Mouse (Mus musculus) CD4-positive helper T cell, adult 2 months (primary cell): Measurements from ENCODE around the gene Rnf34.

ENCODE experiments used
- DNase-seq: peaks from one replicate; pipeline ENCODE4 v3.0.0-alpha.2; 2012; ENCODE audit warnings: low read depth, missing footprints, low spot score

The Rnf34 gene

DNA sequence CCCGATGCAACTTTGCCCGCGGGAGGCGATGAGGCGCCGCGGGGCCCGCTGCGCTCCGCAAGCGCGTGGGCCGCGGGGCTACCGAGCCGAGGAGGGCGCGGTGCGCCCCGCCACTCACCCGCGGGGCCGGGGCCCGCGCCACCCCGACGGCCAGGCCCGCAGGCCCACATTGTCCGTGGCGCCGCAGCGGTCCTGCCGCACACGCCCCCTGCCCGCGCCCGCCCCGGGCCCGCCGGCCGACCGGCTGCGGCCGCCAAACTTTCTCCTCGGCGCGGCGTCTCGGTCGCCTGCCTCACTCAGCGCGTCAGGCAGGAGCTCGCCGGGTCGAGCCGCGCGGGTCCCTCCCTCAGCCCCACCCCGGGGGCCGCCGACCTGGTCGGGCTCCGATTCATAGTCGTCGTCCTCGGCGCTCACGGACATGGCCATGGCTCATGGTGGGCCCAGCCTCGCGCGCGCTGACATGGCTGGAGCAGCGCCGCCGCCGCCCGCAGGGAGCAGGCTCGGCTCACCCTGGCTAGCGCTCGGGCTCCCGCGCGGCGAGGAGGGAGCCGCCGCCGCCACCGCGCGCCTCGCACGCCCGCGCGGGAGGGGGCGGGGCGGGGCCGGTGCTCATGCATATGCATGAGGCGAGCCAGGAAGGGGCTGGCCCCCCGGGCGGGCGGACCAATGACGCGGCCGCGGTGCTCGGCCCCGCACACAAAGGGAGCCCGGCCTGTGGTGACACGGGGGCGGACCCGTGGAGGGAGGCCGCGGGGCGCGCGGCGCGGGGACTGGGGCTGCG is 50.1 kb downstream of the Rnf34 start:
- DNase-seq = peak; percentile 92

GRCm38 (mm10) chr5:122900558-122901171 is 50.8 kb downstream of the Rnf34 start:
- no peak for DNase-seq

DNA sequence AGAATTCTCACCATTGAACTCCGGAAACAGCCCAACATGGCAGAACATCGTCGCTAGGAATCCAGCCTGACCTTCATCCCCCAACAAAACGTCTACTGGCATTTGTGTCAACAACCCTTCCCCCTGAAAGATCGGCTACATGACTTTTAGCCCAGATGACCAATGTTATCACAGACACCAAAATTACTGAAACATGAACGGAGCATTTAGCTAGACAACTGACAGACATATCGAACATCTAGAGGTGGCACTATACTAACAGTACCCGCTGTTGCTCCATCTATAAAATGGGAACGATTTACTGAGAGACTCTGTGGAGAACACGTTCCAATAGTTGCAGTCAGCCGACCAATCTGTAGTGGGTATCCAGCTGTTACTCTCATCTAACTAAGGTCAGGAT is 51.3 kb downstream of the Rnf34 start:
- DNase-seq = no peak

DNA sequence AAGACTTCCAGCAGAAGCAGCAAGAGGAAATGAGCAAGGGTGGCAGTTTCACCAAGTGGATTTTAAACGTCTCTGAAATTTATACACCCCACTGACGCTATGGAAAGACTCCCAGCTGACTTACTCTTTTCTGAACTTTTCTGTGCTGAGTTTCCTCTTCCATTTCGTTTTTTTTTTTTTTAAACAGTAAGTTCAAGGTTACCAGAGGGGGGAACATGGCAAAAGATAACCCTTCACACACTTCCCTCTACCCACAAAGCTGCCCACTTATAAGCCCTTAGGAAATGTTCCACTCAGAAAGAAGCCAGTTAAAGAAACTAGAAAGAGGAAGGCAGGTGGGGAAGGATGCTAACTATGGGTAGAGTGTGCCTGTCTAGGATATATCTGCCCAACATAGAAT is 51.8 kb downstream of the Rnf34 start:
- peak; percentile 28 for DNase-seq

DNA sequence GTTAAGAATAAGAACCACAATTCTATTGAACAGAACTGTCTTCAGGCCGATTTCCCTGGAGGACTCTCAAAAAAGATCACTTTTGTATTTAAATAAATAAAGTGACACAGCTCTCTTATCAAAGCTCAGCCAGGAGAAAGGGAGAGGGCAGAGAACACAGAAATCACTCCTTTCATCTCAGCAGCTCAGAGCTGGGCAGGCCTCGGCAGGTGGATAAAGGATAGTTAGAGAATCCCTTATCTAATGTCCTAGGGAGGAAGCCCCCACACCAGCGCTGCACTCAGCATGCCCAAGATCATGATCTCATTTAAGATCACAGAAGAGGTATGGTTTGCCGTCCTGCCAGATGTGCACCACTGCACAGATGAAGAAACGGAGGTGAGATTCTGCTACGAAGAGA is 52.4 kb downstream of the Rnf34 start:
- DNase-seq = no peak

DNA sequence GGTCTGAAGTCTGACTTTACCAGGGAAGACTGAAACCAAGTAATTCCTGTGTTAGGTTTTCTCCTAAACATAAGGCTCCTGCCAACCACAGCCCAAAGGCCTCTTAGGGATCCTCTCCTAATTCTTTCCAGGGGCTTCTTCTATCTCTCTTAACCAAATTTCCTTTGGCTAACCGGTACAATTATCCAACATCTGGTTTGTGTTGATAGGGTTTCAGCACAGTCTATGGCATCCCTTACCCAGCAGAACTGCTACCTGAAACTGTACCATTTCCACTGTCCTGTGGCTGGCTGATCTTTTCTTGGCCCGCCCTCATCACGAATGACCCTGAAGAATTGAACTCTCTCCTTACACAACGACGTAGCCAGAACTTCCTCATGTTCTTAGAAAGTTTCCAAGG is 53.3 kb downstream of the Rnf34 start:
- no peak for DNase-seq

GRCm38 (mm10) chr5:122907182-122907581 is 57.3 kb downstream of the Rnf34 start:
- DNase-seq = no peak

- DNase-seq = no peak
These were observed 58.2 kb downstream of the Rnf34 start for GRCm38 (mm10) chr5:122908001-122908400.

DNA sequence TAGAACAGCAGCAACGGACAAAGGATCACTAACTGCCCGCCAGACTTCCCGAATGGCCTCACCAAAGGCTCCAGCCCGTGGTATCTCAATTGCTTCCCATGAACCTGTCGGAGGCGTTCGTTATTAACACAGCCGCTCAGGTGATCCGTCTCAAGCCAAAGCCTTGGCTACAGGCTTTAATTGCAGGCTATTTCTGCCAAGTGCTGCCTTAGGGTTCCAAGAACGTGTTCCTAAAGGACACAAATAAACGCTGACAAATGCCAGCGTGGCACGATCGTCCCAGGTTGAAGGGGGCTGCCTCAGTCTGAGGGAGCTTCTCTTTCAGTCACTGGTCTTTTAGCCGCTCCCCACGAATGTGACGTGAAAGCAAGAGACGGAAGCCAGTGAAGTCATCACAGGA is 59.6 kb downstream of the Rnf34 start:
- DNase-seq = no peak

- DNase-seq = no peak
These were observed 63.0 kb downstream of the Rnf34 start for GRCm38 (mm10) chr5:122912863-122913262.

DNA sequence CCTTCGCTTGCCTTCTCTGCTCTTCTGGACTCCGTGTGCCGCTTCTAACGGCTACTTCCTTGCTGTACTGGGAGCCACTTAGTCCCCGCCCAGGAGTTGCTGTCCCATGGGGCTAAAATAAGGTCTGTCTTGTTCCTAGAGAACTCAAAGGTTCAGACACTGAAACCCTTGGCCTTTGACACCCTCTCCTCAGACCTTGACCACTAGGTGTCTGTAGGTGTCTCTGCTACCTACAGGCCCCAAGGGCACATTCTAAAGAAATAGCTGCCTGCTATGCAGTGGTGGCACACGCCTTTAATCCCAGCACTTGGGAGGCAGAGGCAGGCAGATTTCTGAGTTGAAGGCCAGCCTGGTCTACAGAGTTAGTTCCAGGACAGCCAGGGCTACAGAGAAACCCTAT is 66.3 kb downstream of the Rnf34 start:
- no peak for DNase-seq

DNA sequence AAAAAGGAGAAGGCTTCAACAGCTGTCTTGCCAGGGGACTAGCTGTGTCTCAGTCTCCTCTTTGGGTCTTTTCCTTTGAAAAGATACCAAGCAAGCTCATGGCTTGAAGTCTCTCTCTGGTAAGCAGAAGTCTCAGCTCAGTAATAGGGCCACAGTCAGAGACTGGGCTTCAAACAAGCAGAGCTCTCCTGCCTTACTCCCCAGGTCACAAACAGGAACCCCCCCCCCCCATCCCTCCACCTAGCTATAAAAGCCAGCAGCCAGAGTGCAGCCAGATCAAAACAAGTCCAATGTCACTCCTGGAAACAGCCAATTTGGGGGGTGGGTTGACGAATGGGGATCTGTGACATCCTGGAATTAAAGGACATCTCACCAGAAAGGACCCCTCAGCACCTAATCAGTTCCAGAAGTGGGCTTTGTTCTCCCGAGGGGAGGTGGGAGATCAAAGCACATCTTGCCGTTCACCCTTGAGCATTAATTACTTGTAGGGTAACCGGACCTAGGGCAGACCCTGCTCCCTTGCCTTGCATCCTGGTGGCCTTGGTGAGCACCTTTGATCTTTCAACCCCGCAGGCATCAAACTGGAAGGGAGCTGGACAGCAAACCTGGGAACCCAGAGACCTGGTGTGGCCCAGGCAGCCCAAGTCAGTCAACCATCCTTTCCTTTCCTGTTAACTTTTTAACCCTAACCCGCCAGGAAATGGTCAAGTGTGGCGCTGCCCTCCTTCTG is 68.3 kb downstream of the Rnf34 start:
- no peak for DNase-seq

DNA sequence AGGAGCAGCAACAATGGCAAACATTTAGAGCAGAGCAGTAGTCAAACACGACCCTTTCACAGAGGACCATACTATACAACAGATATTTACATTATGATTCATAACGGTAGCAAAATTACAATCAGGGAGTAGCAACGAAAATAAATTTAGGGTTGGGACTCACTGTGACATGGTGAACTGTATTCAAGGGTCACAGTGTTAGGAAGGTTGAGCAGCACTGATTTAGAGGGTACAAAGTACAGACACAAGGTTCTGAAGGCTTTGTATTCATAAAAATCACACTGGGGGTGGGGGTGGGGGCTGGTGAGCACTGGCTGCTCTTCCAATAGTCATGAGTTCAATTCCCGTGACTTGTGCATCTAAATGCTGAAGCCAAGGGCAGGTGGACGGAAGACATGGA is 70.7 kb downstream of the Rnf34 start:
- DNase-seq = no peak
